Mouse (Mus musculus) myocyte (in vitro differentiated cells): ENCODE results near the gene Vmn1r5. TPM values are rescaled to one million over a fixed set of nuclear protein-coding genes. Genes with fewer than 3 reads are reported as not detected.

ENCODE experiments used
- H3K27me3 ChIP-seq: one replicate; pipeline ENCODE4 v1.6.1; 2011; ENCODE audit not compliant: control insufficient read depth, insufficient read depth, insufficient read length
- H3K36me3 ChIP-seq: one replicate; pipeline ENCODE4 v1.6.1; 2011; ENCODE audit not compliant: control insufficient read depth, insufficient read depth
- H3K4me2 ChIP-seq: one replicate; pipeline ENCODE4 v1.6.1; 2011; ENCODE audit warnings: low read depth, control low read depth
- H3K4me3 ChIP-seq: one replicate; pipeline ENCODE4 v1.5.1; 2011; ENCODE audit warnings: mild to moderate bottlenecking, control low read depth, moderate library complexity
- H3K79me2 ChIP-seq: one replicate; pipeline ENCODE4 v1.6.1; 2011; ENCODE audit not compliant: control insufficient read depth, insufficient read depth
- H3ac ChIP-seq: one replicate; pipeline ENCODE4 v1.6.1; 2011; ENCODE audit not compliant: control insufficient read depth, insufficient read length
- CEBPB ChIP-seq: IDR thresholded peaks from 2 replicates; pipeline ENCODE4 v1.6.1; 2011; ENCODE audit warnings: mild to moderate bottlenecking, moderate library complexity; ENCODE audit not compliant: poor library complexity, insufficient read depth, severe bottlenecking
- E2F4 ChIP-seq: IDR thresholded peaks from one replicate; pipeline ENCODE4 v1.6.1; 2011; ENCODE audit warnings: mild to moderate bottlenecking, control low read depth, moderate library complexity; ENCODE audit not compliant: insufficient read depth
- MAX ChIP-seq: IDR thresholded peaks from one replicate; pipeline ENCODE4 v1.6.1; 2011; ENCODE audit warnings: low read depth, mild to moderate bottlenecking, control low read depth
- MYOD1 ChIP-seq, 3 experiments: IDR thresholded peaks; one replicate each; pipeline ENCODE4 v1.6.1; 2011; ENCODE audit warnings: control low read depth in 2 of 3, low read depth in 2 of 3, mild to moderate bottlenecking in 2 of 3, moderate library complexity in 1 of 3; ENCODE audit not compliant: insufficient read length in 2 of 3, control insufficient read depth in 1 of 3
- MYOG ChIP-seq, 3 experiments: IDR thresholded peaks; one replicate each; pipeline ENCODE4 v1.6.1; 2011; ENCODE audit warnings: control low read depth in 2 of 3, low read depth in 2 of 3, mild to moderate bottlenecking in 2 of 3; ENCODE audit not compliant: insufficient read length in 2 of 3, control insufficient read depth in 1 of 3, insufficient read depth in 1 of 3
- POLR2A ChIP-seq: IDR thresholded peaks from one replicate; pipeline ENCODE4 v1.6.1; 2011; ENCODE audit warnings: low read depth, mild to moderate bottlenecking, control low read depth, moderate library complexity; ENCODE audit not compliant: insufficient read length
- POLR2AphosphoS2 ChIP-seq: IDR thresholded peaks from one replicate; pipeline ENCODE4 v1.6.1; 2011; ENCODE audit warnings: low read depth, control low read depth; ENCODE audit not compliant: insufficient read length
- REST ChIP-seq: IDR thresholded peaks from one replicate; pipeline ENCODE4 v1.6.1; 2011; ENCODE audit warnings: mild to moderate bottlenecking, control low read depth, moderate library complexity; ENCODE audit not compliant: insufficient read depth, insufficient read length
- SRF ChIP-seq: IDR thresholded peaks from one replicate; pipeline ENCODE4 v1.6.1; 2011; ENCODE audit warnings: low read depth; ENCODE audit not compliant: control insufficient read depth, insufficient read length
- TCF12 ChIP-seq: IDR thresholded peaks from one replicate; pipeline ENCODE4 v1.6.1; 2011; ENCODE audit warnings: mild to moderate bottlenecking, control low read depth; ENCODE audit not compliant: poor library complexity, insufficient read depth, severe bottlenecking
- TCF3 ChIP-seq: IDR thresholded peaks from one replicate; pipeline ENCODE4 v1.6.1; 2011; ENCODE audit warnings: low read depth, control low read depth; ENCODE audit not compliant: insufficient read length
- USF1 ChIP-seq: IDR thresholded peaks from one replicate; pipeline ENCODE4 v1.6.1; 2011; ENCODE audit warnings: low read depth, mild to moderate bottlenecking, control low read depth, moderate library complexity
- polyA plus RNA-seq: library from polyadenylated mRNA; unstranded; fragments of >200 nt; fragmentation: generic; extraction: Trizol; gene quantifications from one replicate; pipeline ENCODE4 v1.2.1, GENCODE M21; 2012; ENCODE audit warnings: missing spikeins

Vmn1r5 gene
- polyA plus RNA-seq, 1 experiment: not detected

GRCm38 (mm10) chr6:57034674-57035073, 64.6 kb downstream of the Vmn1r5 start:
- no peaks in the 10 kb centered on the region for H3K36me3 ChIP-seq
- H3K79me2 ChIP-seq: no peaks in the 10 kb centered on the region
- H3K4me2 ChIP-seq: no peak overlapping the region
- no peak overlapping the region for H3K4me3 ChIP-seq
- H3ac ChIP-seq: no peak overlapping the region
- H3K27me3 ChIP-seq: no peaks in the 10 kb centered on the region
- TF ChIP-seq MAX (no peak), POLR2A (no peak), SRF (no peak), TCF12 (no peak), REST (no peak), TCF3 (no peak), MYOG (IDR thresholded peaks at IDR 0.05; ENCODE audit: control insufficient read depth in 1 of 3, insufficient read depth in 1 of 3, insufficient read length in 2 of 3, low read depth in 2 of 3) (no peak), POLR2AphosphoS2 (no peak), MYOD1 (IDR thresholded peaks at IDR 0.05; ENCODE audit: control insufficient read depth in 1 of 3, insufficient read length in 2 of 3, low read depth in 2 of 3) (no peak), USF1 (no peak), CEBPB (no peak), E2F4 (no peak)

Other genes starting within 250 kb of the Vmn1r5 start
- gene Kbtbd2, start 172.5 kb upstream of the Vmn1r5 start, polyA plus RNA-seq: 11.6 TPM
- gene Fkbp9, start 138.2 kb upstream of the Vmn1r5 start, polyA plus RNA-seq: 91.6 TPM
- gene Nt5c3, start 46.3 kb upstream of the Vmn1r5 start, polyA plus RNA-seq: 9.9 TPM
- gene Vmn1r4, start 46.3 kb upstream of the Vmn1r5 start, polyA plus RNA-seq: 0.02 TPM
- gene Vmn1r6, start 27.0 kb downstream of the Vmn1r5 start, polyA plus RNA-seq: not detected
- not detected for gene Vmn1r7, start 55.1 kb downstream of the Vmn1r5 start, polyA plus RNA-seq
- gene Vmn1r8, start 62.0 kb downstream of the Vmn1r5 start, polyA plus RNA-seq: not detected
- gene Vmn1r9, start 96.5 kb downstream of the Vmn1r5 start, polyA plus RNA-seq: not detected
- not detected for gene Vmn1r10, start 139.2 kb downstream of the Vmn1r5 start, polyA plus RNA-seq
- gene Vmn1r11, start 163.2 kb downstream of the Vmn1r5 start, polyA plus RNA-seq: not detected
- gene Vmn1r12, start 186.6 kb downstream of the Vmn1r5 start, polyA plus RNA-seq: not detected
- gene Vmn1r13, start 233.0 kb downstream of the Vmn1r5 start, polyA plus RNA-seq: not detected